Comparison of ENCODE assay signal across 13 mouse cellular contexts in genomic region chr1:165653126-165653885, GRCm38 (mm10). TPM values are rescaled to one million over a fixed set of nuclear protein-coding genes. Genes with fewer than 3 reads are reported as not detected.
DNase-seq lines count a peak whose midpoint lies in the region; ATAC-seq lines count a peak whose summit lies in the region.
"Had no signal": no experiment of that assay in that cellular context is flagged by ENCODE, and none has a peak within 500 bp of the region (broad histone marks: within the 10 kb centered on the region; RNA-seq: fewer than 3 reads in every experiment).

No protein-coding gene starts in this region.

- peak; percentile 52; the same call in 1 of the 2 replicates for ATAC-seq in frontal cortex, adult (ENCODE audit: low TSS enrichment)
- ATAC-seq in liver, embryonic 12.5 days, result no peak
- ATAC-seq in liver, embryonic 11.5 days (replicated peaks; ENCODE audit: low FRiP score), result no peak
- ATAC-seq in heart, embryonic 13.5 days (ENCODE audit: extremely low read depth, insufficient number of reproducible peaks, low FRiP score, low TSS enrichment), result no peak
- ATAC-seq: forebrain, embryonic 15.5 days had no signal

- H3K9ac ChIP-seq in liver, embryonic 12.5 days, result no peak overlapping the region
- H3K9ac ChIP-seq in liver, embryonic 11.5 days (ENCODE audit: low read depth, low read length), result no peak overlapping the region
- no peak overlapping the region for H3K9ac ChIP-seq in heart, embryonic 13.5 days
- H3K9ac ChIP-seq: forebrain, embryonic 15.5 days; liver, embryonic 14.5 days; neural tube, embryonic 13.5 days had no signal

- WGBS in liver, embryonic 12.5 days (ENCODE audit: insufficient replicate concordance), result 73% methylated on average over 14 of the region's 14 CpGs
- 81% methylated on average over 14 of the region's 14 CpGs for WGBS in liver, embryonic 11.5 days
- 82% methylated on average over 14 of the region's 14 CpGs for whole genome bisulfite sequencing in heart, embryonic 13.5 days

- H3K4me1 ChIP-seq in liver, embryonic 12.5 days, result peaks cover 23% of the 10 kb centered on the region
- peaks cover 12% of the 10 kb centered on the region; the same call in 1 of the 2 replicates for H3K4me1 ChIP-seq in liver, embryonic 11.5 days (replicated peaks; ENCODE audit: control insufficient read depth, insufficient read depth, low read length)
- peaks cover 40% of the 10 kb centered on the region for H3K4me1 ChIP-seq in heart, embryonic 13.5 days
- H3K4me1 ChIP-seq: forebrain, embryonic 15.5 days; neural tube, embryonic 13.5 days had no signal

- peaks cover 4% of the 10 kb centered on the region; the same call in 1 of the 2 replicates for H3K27me3 ChIP-seq in liver, embryonic 12.5 days (replicated peaks)
- H3K27me3 ChIP-seq in liver, embryonic 11.5 days (replicated peaks; ENCODE audit: control insufficient read depth, insufficient read depth, low read length), result no peaks in the 10 kb centered on the region
- no peaks in the 10 kb centered on the region for H3K27me3 ChIP-seq in heart, embryonic 13.5 days (replicated peaks)
- H3K27me3 ChIP-seq: forebrain, embryonic 15.5 days; neural tube, embryonic 13.5 days had no signal

- no peak for DNase-seq in frontal cortex, adult 2 months (ENCODE audit: extremely low spot score in 1 of 2, low spot score in 1 of 2)
- DNase-seq in liver, embryonic 11.5 days (ENCODE audit: low spot score), result no peak
- peak; percentile 34 for DNase-seq in lung, postnatal 36 days
- DNase-seq in T-cell, adult 2 months (ENCODE audit: low spot score), result no peak
- DNase-seq in testis, postnatal 14 days (ENCODE audit: low spot score), result no peak
- DNase-seq: midbrain, embryonic 14.5 days; thymus, postnatal 36 days had no signal

- 0 out of 2 replicates have a peak overlapping the region, but pooled peaks have one; percentile 36 for H3K27ac ChIP-seq in liver, embryonic 12.5 days
- H3K27ac ChIP-seq in liver, embryonic 11.5 days (ENCODE audit: low read depth, low read length), result no peak overlapping the region
- H3K27ac ChIP-seq in heart, embryonic 13.5 days (replicated peaks), result peak overlapping the region; percentile 53
- H3K27ac ChIP-seq: forebrain, embryonic 15.5 days; liver, embryonic 14.5 days; neural tube, embryonic 13.5 days had no signal

- H3K4me3 ChIP-seq in liver, embryonic 12.5 days, result no peak overlapping the region
- no peak overlapping the region for H3K4me3 ChIP-seq in liver, embryonic 11.5 days (ENCODE audit: low read depth, low read length)
- no peak overlapping the region for H3K4me3 ChIP-seq in heart, embryonic 13.5 days
- H3K4me3 ChIP-seq: forebrain, embryonic 15.5 days; neural tube, embryonic 13.5 days had no signal

- no peak overlapping the region for H3K4me2 ChIP-seq in liver, embryonic 12.5 days
- no peak overlapping the region for H3K4me2 ChIP-seq in liver, embryonic 11.5 days
- no peak overlapping the region for H3K4me2 ChIP-seq in heart, embryonic 13.5 days
- H3K4me2 ChIP-seq: forebrain, embryonic 15.5 days; neural tube, embryonic 13.5 days had no signal

- H3K9me3 ChIP-seq in liver, embryonic 12.5 days (replicated peaks), result no peaks in the 10 kb centered on the region
- no peaks in the 10 kb centered on the region for H3K9me3 ChIP-seq in liver, embryonic 11.5 days (ENCODE audit: control insufficient read depth, low read length)
- H3K9me3 ChIP-seq in heart, embryonic 13.5 days, result no peaks in the 10 kb centered on the region
- H3K9me3 ChIP-seq: forebrain, embryonic 15.5 days; neural tube, embryonic 13.5 days had no signal

- H3K36me3 ChIP-seq in liver, embryonic 12.5 days, result peaks cover 10% of the 10 kb centered on the region; the same call in 1 of the 2 replicates
- H3K36me3 ChIP-seq in liver, embryonic 11.5 days (ENCODE audit: control insufficient read depth, insufficient read depth, low read length), result peaks cover 4% of the 10 kb centered on the region
- H3K36me3 ChIP-seq in heart, embryonic 13.5 days, result peaks cover 93% of the 10 kb centered on the region
- H3K36me3 ChIP-seq: forebrain, embryonic 15.5 days; neural tube, embryonic 13.5 days had no signal

RNA-seq across cellular contexts. Expression of gene Mpzl1, which starts 19.0 kb away (rescaled TPM):
- polyA plus RNA-seq in frontal cortex, adult 2 months (2012; rRNA removed), result 41.2 and 41.7 TPM in 2 replicates
- 49.3 and 50.3 TPM in 2 replicates for polyA plus RNA-seq in liver, embryonic 12.5 days (2016; fragmentation: Nextera tagmentation; extraction: Ambion mirVana)
- 85.7 and 89.5 TPM in 2 replicates for polyA plus RNA-seq in liver, embryonic 11.5 days (2014; fragmentation: Nextera tagmentation; extraction: Ambion mirVana)
- 106 and 116 TPM in 2 replicates for polyA plus RNA-seq in heart, embryonic 13.5 days (2015; fragmentation: Nextera tagmentation; extraction: Ambion mirVana)

RNA-seq across cellular contexts. Expression of gene Rcsd1, which starts 56.3 kb away (rescaled TPM):
- 6.2 and 6.8 TPM in 2 replicates for polyA plus RNA-seq in frontal cortex, adult 2 months (2012; rRNA removed)
- polyA plus RNA-seq in liver, embryonic 12.5 days (2016; fragmentation: Nextera tagmentation; extraction: Ambion mirVana), result 10.7 and 10.8 TPM in 2 replicates
- 13.3 and 17.8 TPM in 2 replicates for polyA plus RNA-seq in liver, embryonic 11.5 days (2014; fragmentation: Nextera tagmentation; extraction: Ambion mirVana)
- 83.9 and 95.4 TPM in 2 replicates for polyA plus RNA-seq in heart, embryonic 13.5 days (2015; fragmentation: Nextera tagmentation; extraction: Ambion mirVana)
